Mouse (Mus musculus) thymus, postnatal 14 days (tissue): ENCODE measurements around the gene Shkbp1.
A peak's percentile ranks its signal among the peaks of the same experiment; 100 is the strongest.

Experiments
- DNase-seq: peaks from one replicate; pipeline ENCODE4 v3.0.0; 2021

Gene Shkbp1

DNA sequence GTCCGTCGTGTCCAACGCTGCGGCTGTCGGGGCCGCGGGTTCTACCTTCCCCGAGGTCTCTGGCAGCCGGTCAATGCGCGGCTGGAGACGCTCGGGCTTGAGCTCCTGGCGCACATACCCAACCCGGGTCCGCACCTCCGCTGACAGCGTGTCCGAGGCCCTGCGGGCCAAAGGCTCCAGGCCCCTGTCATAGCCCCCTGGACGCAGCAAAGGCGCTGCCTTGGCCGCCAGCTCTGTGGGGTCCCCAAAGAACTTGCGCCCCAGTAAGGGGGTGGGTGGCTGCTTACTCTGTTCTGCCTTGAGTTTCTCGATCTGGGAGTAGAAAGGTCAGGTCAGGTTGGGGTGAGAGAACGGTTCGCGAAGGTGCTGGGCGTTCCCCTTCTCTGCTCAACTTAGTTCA lies 8.6 kb upstream of the Shkbp1 start:
- DNase-seq = no peak

DNA sequence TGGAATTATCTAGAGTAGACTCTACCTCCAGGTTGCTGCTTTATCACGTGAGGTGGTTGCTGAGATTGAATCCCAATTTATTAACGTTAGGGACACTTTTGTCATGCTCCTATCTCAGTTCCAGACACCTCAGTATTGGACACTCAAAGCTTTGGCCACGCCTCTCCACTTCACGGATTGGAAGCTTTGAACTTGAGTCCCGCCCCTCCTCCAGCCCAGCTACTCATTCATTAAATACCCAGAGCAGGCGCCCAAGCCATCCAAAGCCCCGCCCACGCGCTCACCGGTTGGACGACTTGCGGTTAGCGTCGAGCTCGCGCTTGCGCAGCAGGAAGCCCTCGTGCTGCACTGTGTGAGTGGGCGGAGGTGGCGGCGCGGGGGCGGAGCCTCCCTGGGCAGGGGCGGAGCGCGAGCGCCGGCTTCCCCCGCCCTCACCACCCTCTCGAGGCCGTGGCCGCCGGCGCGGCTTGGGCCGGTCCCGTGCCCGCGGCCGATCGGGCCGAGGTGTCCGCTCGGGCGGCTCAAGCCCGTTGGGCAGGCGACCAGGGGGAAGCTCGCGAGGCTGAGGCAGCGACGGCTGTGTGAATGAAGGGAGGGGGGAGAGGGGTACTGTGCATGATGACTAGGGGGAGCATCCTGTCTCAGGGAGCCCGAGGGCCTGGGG lies 5.6 kb upstream of the Shkbp1 start:
- peak; percentile 96 for DNase-seq

DNA sequence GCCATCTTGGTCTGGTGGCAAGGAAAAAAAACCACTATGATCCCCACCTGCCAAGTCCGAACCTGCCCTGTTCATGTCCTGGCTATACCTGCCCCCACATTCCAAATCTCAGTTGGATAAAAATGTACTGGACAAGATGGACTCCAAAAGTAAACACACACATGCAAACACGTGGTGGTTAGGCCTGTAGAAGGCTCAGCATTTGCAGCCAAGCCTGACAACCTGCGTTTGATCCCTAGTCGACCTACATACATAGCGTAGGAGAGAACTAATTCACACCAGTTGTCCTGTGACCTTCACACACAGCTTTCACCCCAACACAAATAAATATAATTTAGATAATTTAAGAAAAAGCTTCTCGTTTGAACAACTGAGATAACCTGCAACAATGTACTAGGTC lies 4.9 kb upstream of the Shkbp1 start:
- no peak for DNase-seq

DNA sequence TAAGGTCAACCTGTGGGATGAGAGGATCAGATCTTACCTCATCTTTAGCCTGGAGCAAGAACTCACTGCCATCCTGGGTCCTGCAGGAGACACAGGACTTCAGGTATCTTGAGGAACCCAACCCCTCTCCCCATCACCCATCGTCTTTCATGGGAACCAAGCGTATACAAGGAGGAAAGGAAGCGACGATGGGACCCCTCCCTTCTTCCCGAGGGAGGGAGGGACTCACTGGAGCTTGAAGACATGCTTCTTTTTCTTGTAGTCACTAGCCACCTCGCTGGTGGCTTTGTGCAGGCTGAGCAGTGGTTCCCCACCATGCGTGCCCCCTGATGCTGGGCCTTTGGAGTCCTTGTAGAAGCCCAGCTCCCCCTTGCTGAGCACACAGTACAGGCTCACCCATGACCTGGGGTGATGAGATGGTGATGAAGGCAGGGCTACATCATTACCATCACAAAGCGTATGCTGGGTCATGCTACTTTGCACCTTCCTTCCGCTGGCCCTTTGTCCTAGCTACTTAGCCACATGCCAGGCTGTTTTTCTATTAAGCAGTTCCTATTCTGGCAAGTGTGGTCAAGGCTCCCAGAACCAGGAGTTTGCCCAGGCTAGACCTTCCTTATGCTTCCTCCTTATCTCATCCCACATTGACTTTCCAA lies 4.0 kb upstream of the Shkbp1 start:
- no peak for DNase-seq

DNA sequence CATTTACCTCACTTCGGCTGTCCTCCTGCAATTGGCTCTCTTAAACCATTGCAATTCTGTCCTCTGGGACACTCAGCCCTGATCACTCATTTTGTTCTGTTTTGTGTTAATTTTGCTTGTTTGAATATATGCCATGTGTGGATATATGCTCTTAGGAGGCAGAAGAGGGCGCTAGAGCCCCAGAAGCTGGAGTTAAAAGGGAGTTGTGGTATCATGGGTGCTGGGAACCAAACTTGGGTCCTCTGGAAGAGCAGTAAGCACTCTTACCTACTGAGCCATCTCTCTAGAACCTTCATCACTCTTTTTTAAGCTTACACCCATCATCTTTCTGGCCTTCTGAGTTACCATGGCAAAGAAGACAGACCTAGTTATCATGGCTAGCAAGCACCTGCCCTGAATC lies 3.3 kb upstream of the Shkbp1 start:
- DNase-seq = no peak

DNA sequence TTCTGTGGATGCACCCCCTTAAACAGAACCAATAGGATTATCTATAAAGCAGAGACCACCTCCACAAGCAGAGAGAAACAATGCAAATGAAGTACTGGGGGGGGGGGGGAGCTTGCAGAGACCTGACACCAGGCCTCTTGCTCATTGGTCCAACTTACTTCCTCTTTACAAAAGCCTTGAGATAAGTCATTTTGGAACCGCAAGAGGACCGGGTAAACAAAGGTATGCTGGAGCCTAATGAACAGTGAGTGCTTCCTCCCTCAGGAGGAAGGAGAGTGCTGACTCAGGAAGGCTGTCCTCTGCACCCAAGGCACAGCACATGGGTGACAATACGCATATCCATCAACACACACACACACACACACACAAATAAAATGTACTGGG lies 1.8 kb upstream of the Shkbp1 start:
- no peak for DNase-seq

DNA sequence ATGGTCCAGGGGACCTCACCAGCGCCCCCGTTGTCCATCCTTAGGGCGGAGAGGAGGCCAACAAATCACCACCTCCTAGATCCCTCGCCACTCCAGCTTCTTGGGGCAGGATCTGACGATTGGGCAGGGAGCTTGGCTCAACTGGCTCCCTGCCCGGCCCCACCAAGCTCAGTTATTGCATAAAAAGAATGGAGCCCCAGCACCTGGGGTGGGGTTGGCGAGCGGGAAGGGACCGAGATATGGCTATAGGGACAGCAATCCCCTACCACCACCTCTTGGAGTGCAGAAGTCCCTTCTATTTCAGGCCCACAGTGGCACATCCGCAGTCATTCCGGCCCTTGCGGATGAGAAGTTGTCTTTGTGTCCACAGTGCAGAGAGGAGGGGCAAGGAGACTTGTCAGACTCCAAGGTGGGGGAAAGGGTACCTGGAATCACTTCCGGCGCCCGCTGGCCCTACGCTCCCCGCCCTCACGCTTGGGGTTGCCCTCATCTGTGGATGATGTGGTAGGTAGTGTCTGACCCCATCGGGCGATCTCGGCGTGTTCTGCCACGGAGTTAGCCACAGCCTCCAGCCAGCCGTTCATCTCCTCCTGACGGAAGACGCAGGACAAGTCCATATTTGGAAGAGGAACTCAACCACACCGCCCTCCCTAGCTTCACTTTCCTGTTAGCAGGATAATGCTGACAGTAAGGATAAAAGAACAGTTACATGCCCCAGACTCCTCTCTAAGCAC lies 1.2 kb upstream of the Shkbp1 start, which contains the start of gene Gm20479:
Gene Gm20479, minus strand, starts transcription at position 559 of the 734 bp plus-strand sequence.
- no peak for DNase-seq

DNA sequence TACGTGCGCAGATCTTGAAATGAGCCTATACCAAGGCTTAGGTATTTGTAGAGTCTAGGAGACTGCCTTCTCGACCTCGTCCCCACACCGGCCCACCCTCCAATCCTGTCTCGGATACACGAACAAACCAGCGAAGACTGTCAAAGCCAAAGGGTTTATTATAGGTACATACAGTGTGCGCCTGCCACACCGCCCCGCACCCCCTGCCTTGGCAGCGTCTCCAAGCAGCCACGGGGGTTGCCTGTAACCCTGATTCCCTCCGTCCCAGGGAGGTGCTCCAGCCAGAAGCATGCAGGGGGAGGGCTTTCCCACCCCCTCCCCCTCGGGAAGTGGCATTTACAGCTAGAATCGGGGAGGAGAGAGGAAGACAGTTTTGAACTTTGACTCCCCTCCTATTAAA lies 429 bp upstream of the Shkbp1 start:
- DNase-seq = peak; percentile 45

DNA sequence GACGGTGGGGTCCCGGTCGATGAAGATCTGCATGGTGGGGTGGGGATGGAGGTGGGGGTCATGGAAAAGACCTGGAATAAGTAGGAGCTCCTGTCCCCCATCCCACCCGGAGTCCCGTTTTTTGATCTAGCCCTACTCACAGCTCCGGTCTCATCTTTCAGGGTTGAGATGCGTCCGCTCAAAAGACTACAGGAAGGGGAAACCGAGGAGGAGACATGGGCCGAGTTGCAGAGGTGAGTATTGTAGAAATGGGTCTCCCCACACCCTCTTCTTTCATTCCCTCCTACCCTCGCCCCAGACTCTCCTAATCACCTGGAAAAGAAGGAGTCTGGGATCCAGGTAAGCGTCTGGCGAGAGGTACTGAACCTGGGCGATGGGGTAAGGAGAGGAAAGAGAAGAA lies 558 bp downstream of the Shkbp1 start:
- DNase-seq = no peak

DNA sequence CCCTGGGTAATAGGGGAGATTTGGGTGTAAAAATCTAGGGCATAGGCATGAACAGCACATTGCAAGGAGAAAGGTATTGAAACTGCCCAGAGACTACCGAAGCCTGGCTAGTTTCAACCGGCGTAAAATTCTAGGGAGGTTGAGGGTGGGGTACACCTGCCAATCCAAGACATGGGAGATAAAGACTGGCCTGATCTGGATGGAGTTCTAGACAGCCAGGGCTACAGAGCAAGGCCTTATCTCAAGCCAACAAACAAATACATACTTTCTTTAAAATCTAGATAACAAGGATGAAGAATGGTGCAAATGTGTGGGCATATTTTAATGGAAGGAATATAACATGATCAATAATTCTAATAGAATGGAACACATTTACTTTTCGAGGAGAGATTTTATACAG lies 1.0 kb downstream of the Shkbp1 start:
- DNase-seq = no peak

DNA sequence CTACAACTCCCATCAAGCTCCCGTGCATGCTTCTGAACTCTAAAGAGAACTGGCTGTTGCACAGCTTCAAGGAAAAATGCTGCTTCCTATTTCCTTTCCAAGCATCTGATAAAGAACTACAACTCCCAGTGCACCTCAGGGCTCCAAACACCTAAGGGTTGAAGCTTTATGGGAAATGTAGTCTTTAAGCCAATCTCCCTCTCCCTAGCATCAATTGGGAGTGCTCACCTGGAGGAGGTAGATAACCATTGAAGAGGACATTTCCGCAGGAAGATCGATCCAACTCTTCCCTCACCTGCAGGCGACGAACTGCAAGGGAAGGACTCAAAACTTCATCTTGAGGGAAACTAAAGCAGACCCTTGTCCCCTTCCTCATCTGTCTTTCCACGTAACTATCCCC lies 1.7 kb downstream of the Shkbp1 start:
- no peak for DNase-seq

DNA sequence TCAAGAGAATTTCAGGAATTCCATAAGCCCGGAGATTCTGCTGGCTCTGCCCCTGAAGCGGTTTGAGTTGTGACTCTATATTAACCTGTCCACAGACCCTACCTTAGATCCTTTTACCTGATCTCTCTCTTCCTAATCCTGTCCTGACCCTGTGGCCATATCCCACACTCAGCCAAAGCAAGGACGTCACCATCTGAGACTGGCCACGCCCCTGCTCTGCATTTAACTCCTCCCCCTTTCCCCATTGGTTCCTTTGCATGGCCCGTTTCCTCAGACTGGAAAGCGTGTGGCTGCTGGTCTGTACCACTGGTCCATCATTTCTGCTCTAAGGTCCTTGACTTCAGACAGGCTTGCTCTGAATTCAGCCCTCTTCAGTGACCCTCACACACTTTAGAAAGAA lies 10.4 kb downstream of the Shkbp1 start:
- no peak for DNase-seq

DNA sequence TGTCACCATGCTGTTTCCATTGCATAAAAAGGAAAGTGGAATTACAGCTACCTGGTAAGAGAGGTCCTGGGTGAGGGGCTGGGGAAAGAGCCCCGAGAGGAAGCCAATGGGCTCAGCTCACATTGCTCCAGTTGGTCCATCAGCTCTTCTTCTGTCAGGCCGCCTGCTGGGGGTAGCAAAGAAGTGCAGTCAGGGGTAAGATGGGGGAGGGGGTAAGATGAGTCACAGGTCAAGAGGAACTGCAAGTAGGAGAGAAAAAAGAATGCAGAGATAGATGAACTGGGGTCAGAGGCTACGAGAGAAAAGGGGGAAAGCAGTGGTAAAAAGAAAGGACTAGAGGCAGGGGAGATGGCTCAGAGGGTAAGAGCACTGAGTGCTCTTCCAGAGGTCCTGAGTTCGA lies 13.2 kb downstream of the Shkbp1 start:
- no peak for DNase-seq

DNA sequence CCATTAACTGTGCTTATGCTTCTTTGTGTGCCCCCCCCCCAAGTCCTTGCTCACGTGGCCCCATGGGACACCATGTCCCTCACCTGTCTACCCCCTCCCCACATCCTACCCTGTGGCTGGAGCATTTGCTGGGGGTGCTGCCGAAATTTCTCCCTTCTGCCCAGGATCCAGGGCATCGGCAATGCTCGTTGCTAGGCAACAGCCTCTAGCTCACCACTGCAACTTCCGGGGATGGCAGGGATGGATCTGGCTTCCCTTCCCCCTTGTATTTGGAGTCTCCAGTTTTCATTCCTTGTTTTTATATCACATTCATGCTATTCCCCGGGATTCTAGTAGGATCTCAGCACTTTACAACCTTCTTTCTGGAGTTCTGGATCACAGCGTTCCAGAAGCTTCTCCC lies 16.3 kb downstream of the Shkbp1 start:
- no peak for DNase-seq

DNA sequence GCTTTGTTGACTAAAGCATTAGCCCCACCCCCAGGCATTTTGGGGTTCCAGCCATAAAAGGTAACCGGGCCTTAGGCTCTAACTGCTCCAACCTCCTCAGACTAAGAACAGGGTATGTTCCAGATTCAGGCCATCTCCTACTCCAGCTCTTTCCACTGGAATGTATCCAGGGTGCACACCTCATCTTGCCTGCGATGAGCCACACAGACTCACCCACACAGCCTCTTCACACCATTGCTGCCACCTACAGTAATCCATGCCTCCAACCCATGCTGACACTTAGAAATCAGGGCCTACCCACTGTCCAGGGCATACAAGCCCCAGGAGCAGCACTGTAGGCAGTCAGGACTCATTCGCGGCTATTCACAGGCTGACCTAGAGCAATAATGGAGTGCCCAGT lies 16.7 kb downstream of the Shkbp1 start:
- no peak for DNase-seq

DNA sequence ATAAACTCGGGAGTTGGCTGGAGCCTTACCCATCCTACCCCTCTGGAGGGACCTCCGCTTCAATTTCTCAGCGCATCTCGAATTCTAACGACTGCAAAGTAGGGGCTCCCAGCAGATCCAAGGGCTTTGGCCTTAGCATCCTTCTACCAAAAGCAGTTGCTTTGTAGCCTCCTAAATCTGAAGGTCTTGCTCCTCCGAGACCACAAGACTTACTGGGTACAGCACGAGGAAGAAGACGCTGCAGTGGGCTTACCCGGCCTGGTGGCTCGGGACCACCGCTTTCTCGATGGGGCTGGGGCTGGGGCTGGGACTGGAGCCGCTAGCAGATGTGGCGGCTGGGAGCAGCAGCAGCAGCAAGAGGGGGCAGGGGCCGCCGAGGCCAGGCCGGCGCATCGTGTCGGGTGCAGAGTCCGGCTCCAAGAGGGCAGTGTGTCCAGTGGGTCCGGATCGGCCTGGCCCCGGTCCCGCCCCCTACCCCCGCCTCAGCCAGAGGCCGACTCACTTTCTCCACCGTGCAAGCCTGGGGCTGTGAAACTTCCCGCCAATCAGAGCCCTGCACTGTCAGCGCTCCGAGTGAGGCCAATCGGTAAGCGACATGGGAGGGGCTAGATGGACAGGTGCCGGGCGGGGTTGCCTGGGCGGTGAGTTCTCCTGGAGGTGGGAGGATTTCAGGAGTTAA lies 18.5 kb downstream of the Shkbp1 start, which contains the start of gene Ltbp4:
Gene Ltbp4, minus strand, starts transcription at position 518 of the 679 bp plus-strand sequence.
- DNase-seq = peak; percentile 39

DNA sequence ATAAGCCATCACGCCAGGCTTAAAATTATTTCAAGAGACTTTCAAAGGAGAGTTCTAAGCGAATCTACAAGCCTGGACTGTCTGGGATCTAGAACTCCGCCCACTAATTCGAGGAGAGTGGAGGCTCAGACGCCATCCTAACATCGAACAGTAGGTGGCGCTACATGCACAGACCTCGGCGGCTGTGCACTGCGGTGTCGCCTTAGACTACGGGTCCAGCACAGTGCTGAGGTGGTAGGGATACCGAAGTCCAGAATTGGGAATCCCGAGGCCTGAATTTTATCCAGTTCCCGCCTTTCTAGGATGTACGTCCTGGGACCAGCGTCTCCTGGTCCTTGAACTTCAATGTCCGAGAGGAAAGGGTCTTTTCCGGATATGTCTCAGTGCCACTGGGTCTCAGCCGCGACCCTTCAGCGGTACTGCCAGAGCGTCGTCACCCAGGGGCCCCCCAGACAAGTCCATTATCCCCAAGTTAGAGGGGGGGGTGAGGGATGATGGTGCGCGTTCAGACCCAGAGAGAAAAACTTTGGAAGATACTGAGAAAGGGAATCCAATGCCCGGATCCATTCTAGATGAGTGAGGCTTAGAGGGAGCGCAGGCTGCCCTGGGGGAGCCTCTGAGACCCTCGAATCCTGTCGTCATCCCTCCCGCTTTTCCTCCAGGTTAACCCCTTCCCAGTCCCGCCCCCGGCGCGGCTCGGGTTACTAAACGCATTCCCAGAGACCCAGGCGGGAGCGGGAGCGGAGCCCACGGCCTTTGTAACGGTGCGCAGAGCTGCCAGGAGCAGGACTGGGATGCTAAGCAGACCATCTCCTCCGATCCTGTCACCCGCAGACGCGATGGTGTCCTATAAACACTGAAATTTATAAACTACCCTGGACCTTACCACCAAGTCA lies 19.6 kb downstream of the Shkbp1 start:
- DNase-seq = peak; percentile 83

DNA sequence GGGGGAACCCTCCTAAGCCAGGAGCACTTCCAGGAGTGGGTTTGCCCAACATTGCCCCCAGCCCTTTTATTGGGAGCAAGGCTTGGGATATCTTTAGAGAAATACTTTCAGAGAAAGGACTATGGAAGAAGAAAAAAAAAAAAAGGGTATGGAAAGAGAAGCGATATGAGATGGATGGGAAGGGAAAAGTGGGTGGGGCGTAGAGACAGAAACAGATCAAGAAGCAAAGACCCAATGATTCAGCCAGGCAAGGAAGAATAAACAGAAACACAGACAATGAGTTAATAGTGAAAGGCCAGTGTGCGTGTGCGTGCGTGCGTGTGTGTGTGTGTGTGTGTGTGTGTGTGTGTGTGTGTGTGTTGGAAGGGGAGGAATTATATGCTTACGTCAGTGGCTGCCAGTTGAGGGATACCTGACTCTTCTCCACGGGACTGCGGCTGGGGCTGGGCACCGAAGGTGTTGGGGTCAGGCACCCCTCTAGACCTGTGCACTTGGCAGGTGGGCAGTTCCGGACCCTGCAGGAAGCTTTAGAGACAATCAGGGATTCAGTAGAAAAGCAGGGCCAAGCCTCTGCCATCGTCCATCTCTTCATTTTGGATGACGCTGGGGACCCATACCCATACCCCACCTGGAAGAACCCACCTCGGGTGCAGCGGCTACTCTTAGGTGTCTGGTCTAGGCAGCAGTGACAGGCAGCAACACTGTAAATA lies 20.7 kb downstream of the Shkbp1 start:
- no peak for DNase-seq

DNA sequence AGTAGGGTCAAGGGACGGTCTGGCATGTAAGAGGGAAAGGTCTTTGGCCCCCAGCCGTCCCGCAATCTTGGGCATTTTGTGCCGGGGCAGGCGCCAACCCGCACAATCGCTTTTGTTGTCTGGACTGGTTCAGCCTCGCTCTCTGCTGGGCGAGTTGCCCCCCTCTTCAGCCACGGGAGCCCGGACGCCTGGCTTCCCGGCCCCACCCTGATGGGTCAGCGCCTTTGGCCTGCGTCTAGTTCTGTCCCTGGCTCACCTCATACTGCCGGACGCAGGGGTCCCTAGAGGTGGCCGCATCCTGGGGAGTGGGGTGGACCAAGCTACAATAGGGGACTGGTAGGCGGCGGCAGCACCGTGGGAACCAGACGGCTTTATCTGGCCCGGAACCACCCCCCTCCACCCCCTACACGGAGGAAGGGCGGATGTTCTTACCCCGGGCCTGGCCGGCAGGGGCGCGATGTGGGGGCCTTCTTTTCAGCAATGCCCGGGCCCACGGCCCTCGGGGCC lies 21.4 kb downstream of the Shkbp1 start:
- DNase-seq = peak; percentile 38

DNA sequence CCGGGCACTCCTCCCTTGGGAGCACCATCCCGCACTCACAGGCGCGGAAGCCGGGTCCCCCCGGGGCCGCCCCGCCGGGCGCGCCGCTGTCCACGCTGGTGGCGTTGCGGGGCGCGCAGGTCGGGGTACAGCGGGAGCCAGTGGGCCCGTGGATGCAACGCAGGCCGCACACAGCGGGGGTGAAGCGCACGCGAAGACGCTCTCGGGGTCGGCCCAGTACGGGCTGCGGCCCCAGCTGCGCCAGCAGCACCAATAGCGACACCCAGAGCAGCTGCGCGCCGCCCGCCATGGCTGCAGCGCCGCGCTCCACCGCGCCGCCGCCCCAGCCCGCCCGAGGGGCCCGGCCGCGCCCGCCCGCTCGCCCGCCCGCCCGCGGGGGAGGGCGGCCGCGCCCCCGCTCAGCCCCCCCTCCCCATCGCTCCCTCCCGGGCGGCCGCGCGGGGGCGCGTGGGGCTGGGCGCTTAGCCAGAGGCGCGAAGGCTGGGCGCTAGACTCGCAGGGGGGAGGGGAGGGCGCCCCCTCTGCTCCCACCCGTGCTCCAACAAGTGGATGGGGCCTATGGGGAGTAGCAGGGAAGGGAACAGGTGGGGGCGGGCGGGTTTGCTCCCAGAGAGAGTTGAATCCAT lies 22.4 kb downstream of the Shkbp1 start:
- peak; percentile 31 for DNase-seq
